Mouse (Mus musculus) lung, adult 10 weeks (tissue): ENCODE measurements around the gene Tnfaip1. TPM values are rescaled to one million over a fixed set of nuclear protein-coding genes. Genes with fewer than 3 reads are reported as not detected.

Experiments
- polyA plus RNA-seq: library from polyadenylated mRNA; stranded (reverse); fragments of 350-450 nt; fragmentation: Illumina TruSeq; extraction: RNeasy Lipid Tissue Mini Kit (QIAGEN cat#74804); gene quantifications from one replicate; pipeline ENCODE4 v1.2.3, GENCODE M21; 2014; ENCODE audit warnings: low read depth, low replicate concordance; ENCODE audit not compliant: insufficient read depth

The Tnfaip1 gene
- 46.8 TPM for polyA plus RNA-seq

DNA sequence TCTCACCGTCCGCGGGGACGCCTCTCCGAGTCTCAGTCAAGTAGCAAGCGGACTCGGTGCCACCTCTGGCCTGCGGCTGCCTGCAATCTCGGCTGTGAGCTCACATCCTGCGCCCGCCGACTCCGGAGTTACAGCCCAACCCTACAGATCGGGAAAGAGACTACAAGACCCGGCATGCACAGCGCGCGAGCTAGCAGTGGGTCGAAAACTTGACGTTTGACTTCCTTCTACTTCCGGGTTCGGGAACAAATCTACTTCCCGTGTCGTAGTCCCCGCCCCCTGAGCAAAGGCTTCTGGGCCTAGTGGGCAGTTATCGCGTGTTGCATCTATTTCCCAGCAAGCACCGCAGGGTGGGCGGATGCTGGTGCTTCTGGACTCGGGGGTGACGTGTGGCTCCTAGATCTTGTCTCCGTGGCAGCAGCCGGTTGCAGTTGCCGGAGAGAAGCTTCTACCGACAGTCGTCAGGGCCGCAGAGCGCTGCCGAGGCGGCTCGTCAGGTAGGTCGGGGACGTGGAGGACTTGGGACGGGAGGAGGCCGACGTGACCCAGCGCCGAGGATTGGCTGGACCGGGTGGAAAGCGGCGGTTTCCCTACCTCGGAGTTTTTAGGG, at the start of gene Tnfaip1, which contains the start of gene Ift20:
Tnfaip1 (minus strand) TSS at position 253 of the 610 bp plus-strand sequence.
Ift20 (plus strand) TSS at position 282 of the 610 bp plus-strand sequence.

DNA sequence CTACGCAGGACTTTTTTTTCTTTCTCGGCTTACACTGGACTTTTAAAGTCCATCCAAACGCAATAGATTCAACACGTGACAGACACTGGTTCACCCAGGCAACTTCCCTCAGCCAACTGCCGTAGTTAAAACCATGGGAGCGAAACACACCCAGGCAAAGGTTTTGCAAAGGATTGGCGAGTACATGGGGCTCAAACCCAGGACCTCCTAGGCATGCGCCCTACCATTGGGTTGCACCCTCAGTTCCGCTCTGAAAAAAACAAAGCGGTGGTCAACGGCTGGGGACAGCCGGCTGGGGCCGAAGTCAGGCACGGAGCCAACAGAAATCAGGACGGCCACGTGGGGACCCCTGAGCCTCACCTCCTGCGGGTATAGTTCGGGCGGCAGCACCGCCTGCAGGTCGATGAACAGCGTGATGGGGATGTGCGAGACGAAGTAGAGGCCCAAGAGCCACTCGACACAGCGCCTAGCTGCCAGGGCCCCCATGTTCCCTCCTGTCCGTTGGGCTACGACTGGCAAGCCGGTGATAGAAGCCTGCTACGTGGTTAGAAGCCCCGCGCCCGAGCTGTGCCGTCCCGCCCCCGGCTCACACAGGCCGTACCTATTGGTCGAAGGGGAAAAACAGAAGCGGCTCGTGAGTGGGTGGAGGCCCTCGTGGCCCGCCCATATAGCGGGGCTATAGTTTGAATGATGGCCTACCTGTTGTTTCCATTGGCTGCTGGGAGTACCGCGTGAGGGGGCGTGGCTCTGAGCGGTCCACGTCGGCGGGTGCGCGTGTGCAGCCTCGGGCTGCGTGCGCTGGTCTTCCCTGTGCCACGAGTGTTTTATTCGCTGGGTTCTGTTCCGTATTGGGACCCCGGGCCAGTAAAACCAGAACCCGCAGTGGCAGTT, 14.3 kb upstream of the Tnfaip1 start, which contains the start of gene Tmem97:
Tmem97 (minus strand) TSS at position 610 of the 891 bp plus-strand sequence.

DNA sequence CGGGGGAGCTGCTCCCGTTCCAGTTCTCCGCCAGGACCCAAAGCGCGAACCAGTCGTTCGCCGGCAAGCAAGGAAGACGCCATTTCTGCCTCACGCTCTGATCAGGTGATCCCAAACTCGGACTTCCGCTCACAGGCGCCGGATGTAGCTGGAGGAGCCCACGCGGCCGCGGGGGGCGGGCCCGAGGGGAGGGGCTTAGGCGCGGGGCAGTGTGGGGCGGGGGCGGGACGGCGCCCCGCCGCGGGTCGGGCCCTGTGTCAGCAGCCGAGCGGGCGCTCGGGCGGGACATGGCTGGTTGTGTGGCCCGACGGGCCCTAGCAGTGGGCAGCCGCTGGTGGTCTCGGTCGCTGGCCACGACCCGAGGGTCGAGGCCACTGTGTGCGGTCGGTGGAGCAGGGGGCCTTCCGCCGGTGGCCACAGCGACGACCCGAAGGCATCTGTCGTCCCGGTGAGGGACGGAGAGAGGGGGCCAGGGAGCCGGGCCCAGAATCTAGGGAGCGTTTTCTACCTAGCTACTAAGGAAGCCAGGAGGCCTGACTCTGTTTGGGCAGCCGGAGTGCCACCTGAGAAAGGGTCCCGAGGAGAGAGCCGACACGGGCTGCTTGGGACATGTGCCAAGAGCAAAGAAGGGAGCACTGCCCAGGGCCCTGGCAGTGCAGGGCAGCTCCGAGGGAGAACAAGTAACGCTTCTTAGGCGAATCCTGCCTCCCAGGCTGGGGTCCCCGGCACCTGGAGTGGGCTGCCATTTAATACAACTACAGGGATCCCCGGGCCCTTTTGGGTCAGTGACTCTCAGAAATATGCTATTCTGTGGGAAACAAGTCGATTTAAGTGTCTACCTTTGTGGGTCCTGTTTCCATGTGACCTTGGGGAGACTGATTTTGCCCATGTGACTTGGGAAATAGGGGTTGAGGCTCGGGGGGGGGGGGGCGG, 23.8 kb downstream of the Tnfaip1 start, which contains the start of the genes Tmem199 and Poldip2:
Tmem199 (minus strand) TSS at position 148 of the 933 bp plus-strand sequence.
Poldip2 (plus strand) TSS at position 169 of the 933 bp plus-strand sequence.

DNA sequence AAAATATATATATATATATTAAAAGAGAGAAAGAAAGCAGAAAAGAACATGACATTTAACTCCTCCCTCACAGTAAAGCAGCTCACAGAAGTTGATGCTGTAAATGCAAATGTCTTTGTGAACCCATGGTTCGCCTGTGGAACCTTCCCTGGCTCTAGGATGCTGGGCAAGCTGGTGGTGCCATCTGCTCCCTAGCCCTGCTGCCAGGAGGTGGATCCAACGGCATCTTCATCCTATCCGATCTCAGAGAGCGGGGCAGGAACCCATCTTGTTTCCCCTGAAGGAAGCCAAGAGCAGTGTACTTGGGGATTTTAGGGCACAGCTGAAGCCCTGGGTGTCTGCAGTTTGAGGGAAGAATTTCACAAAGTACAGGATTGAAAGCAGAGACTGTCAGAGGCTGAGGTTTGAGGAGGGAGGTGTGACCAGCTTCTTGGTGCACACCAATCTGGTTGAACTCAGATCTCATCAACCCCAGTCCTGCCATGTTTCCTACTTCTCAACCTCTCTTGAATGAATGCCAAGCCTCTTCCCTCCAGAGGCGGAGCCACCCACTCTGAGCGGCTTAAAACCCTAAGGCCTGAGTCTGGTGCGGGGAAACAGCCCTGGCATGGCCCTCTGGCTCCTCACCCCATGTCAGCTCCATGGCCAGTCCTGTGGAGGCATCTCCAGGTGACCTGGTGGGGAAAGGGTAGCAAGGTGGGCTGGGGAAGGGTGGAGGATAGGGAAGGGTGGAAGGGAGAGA, 33.1 kb downstream of the Tnfaip1 start, which contains the start of gene Sebox:
Sebox (plus strand) TSS at position 539 of the 742 bp plus-strand sequence.

GRCm38 (mm10) chr11:78499004-78499403, 37.1 kb downstream of the Tnfaip1 start, which contains the start of gene Vtn:
Vtn (plus strand) TSS chr11:78499091.

DNA sequence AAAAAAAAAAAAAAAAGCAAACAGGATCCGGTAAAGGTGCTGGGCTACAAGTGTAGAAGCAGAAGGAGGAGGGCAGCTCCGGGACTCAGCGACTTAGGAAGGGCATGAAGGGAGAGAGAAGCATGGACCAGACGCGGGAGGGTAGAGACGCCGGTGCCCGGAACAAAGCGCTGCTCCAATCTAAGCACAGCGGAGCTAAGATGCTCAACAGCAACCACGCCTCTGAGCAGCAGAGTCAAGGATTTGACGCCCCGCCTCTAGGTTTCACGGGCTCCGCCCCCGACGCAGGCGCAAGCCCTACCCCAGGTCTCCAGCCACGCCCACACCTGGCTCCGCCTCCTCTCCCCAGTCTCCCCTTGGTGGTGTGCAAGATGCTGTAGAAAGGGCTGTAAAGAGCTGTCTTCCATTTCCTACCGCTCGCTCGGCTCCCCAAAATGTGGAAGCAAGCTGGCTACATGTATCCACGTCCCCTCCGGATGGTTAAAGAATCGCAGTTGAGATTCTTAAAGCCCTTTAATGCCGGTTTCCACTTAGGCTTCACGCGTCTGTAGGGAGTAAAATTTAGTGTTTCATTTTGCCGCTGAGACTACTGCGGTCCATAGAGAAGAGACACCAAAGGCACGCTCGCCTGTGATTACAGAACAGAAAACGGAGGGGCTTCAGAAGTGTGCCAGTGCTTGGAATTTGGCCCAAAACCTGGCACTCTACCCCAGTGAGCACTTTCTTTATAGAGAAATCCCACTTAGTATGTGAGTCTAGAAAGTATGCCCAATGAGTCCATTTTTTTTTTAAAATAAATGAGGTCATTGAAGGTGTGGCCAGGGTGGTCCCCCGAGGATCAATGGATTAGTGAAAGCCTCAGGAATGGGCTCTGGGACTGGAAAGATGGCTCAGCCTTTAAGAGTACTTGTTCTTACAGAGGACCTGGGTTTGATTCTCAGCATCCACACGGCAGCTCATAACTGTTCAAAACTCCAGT, 38.3 kb downstream of the Tnfaip1 start, which contains the start of gene Sarm1:
Sarm1 (minus strand) TSS at position 211 of the 979 bp plus-strand sequence.

Other genes with a start within 250 kb of the Tnfaip1 start
- not detected for gene BC030499, start 245.5 kb downstream of the Tnfaip1 start, polyA plus RNA-seq
- gene Spag5, start 234.8 kb downstream of the Tnfaip1 start, polyA plus RNA-seq, result 0.42 TPM
- 6.4 TPM for gene Aldoc, start 213.4 kb downstream of the Tnfaip1 start, polyA plus RNA-seq
- gene Pigs, start 207.9 kb downstream of the Tnfaip1 start, polyA plus RNA-seq, result 24.9 TPM
- gene Unc119, start 192.8 kb downstream of the Tnfaip1 start, polyA plus RNA-seq, result 40.3 TPM
- not detected for gene Foxn1, start 149.8 kb downstream of the Tnfaip1 start, polyA plus RNA-seq
- 0.40 TPM for gene Slc13a2, start 114.1 kb downstream of the Tnfaip1 start, polyA plus RNA-seq
- 4.6 TPM for gene Slc46a1, start 70.6 kb downstream of the Tnfaip1 start, polyA plus RNA-seq
- gene Sarm1, start 38.6 kb downstream of the Tnfaip1 start, polyA plus RNA-seq, result 0.06 TPM
- gene Vtn, start 37.2 kb downstream of the Tnfaip1 start, polyA plus RNA-seq, result 18.2 TPM
- not detected for gene Sebox, start 32.9 kb downstream of the Tnfaip1 start, polyA plus RNA-seq
- 20.9 TPM for gene Tmem199, start 24.2 kb downstream of the Tnfaip1 start, polyA plus RNA-seq
- 45.2 TPM for gene Poldip2, start 24.1 kb downstream of the Tnfaip1 start, polyA plus RNA-seq
- 146 TPM for gene Ift20, start within 50 bp of the Tnfaip1 start, polyA plus RNA-seq
- gene Tmem97, start 14.4 kb upstream of the Tnfaip1 start, polyA plus RNA-seq, result 33.8 TPM
- 12.5 TPM for gene Nlk, start 161.0 kb upstream of the Tnfaip1 start, polyA plus RNA-seq
- 21.5 TPM for gene Ccnq, start 215.4 kb upstream of the Tnfaip1 start, polyA plus RNA-seq